Mouse (Mus musculus) left cerebral cortex, adult 9 months (tissue): ENCODE data around the gene Abca12.
A peak's percentile ranks its signal among the peaks of the same experiment; 100 is the strongest.

Source experiments
- DNase-seq, 2 experiments: peaks; one replicate each; pipeline ENCODE4 v3.0.0; 2022; ENCODE audit warnings: low spot score in 2 of 2

Gene Abca12

GRCm38 (mm10) chr1:71414810-71415209 is at the start of gene Abca12:
TSS of gene Abca12 (minus strand) at chr1:71414910.
- DNase-seq: no peak

GRCm38 (mm10) chr1:71457961-71458360 is 43.3 kb upstream of the Abca12 start:
- no peak for DNase-seq

- peak in 1 of 2 experiments; percentile 3 for DNase-seq
Observed at GRCm38 (mm10) chr1:71447424-71447823, 32.7 kb upstream of the Abca12 start.

GRCm38 (mm10) chr1:71421741-71422333 is 7.1 kb upstream of the Abca12 start:
- no peak for DNase-seq

GRCm38 (mm10) chr1:71418467-71418866 is 3.8 kb upstream of the Abca12 start:
- peak in 1 of 2 experiments; percentile 21 for DNase-seq

GRCm38 (mm10) chr1:71417951-71418350 is 3.2 kb upstream of the Abca12 start:
- no peak for DNase-seq

GRCm38 (mm10) chr1:71414084-71414483 is 626 bp downstream of the Abca12 start:
- DNase-seq: no peak

- no peak for DNase-seq
Observed at GRCm38 (mm10) chr1:71413114-71413513, 1.6 kb downstream of the Abca12 start.

GRCm38 (mm10) chr1:71407711-71408110 is 7.0 kb downstream of the Abca12 start:
- no peak for DNase-seq

- no peak for DNase-seq
Observed at GRCm38 (mm10) chr1:71397635-71398034, 17.1 kb downstream of the Abca12 start.

GRCm38 (mm10) chr1:71396105-71396504 is 18.6 kb downstream of the Abca12 start:
- DNase-seq: no peak

GRCm38 (mm10) chr1:71394177-71394576 is 20.5 kb downstream of the Abca12 start:
- no peak for DNase-seq

- no peak for DNase-seq
Observed at GRCm38 (mm10) chr1:71393489-71393888, 21.2 kb downstream of the Abca12 start.

- no peak for DNase-seq
Observed at GRCm38 (mm10) chr1:71392463-71392862, 22.2 kb downstream of the Abca12 start.

GRCm38 (mm10) chr1:71386593-71386992 is 28.1 kb downstream of the Abca12 start:
- DNase-seq: no peak

GRCm38 (mm10) chr1:71384098-71384497 is 30.6 kb downstream of the Abca12 start:
- no peak for DNase-seq

GRCm38 (mm10) chr1:71373090-71373489 is 41.6 kb downstream of the Abca12 start:
- no peak for DNase-seq

GRCm38 (mm10) chr1:71370266-71370665 is 44.4 kb downstream of the Abca12 start:
- no peak for DNase-seq

GRCm38 (mm10) chr1:71367770-71368169 is 46.9 kb downstream of the Abca12 start:
- DNase-seq: no peak

- DNase-seq: no peak
Observed at GRCm38 (mm10) chr1:71342861-71343554, 71.7 kb downstream of the Abca12 start.

- no peak for DNase-seq
Observed at GRCm38 (mm10) chr1:71342261-71342594, 72.5 kb downstream of the Abca12 start.

GRCm38 (mm10) chr1:71341370-71342260 is 73.1 kb downstream of the Abca12 start:
- DNase-seq: no peak
